Mouse (Mus musculus) ES-E14 (cell line): ENCODE measurements around the gene Xkrx.

Source experiments
- CHD2 ChIP-seq: IDR thresholded peaks from 2 replicates; pipeline ENCODE4 v1.6.1; 2014; ENCODE audit warnings: mild to moderate bottlenecking, low read depth, low read length, inconsistent platforms
- HCFC1 ChIP-seq: IDR thresholded peaks from 2 replicates; pipeline ENCODE4 v1.6.1; 2012; ENCODE audit warnings: low read length, inconsistent platforms, borderline replicate concordance; ENCODE audit not compliant: insufficient read depth
- MAFK ChIP-seq: IDR thresholded peaks from 2 replicates; pipeline ENCODE4 v1.6.1; 2014; ENCODE audit warnings: mild to moderate bottlenecking, low read depth, low read length, inconsistent platforms; ENCODE audit not compliant: insufficient read depth
- ZC3H11A ChIP-seq: IDR thresholded peaks from 2 replicates; pipeline ENCODE4 v1.6.1; 2012; ENCODE audit warnings: low read depth, mild to moderate bottlenecking, inconsistent platforms, low read length, borderline replicate concordance
- ZNF384 ChIP-seq: IDR thresholded peaks from 2 replicates; pipeline ENCODE4 v1.6.1; 2012; ENCODE audit warnings: low read depth, low read length, inconsistent platforms

GRCm38 (mm10) chrX:134111767-134112166 is 50.1 kb downstream of the Xkrx start:
- TF ChIP-seq CHD2 (no peak), MAFK (no peak), ZNF384 (no peak), HCFC1 (no peak), ZC3H11A (no peak)
